15 mouse cellular contexts compared by ENCODE assay signal in the genomic region with DNA sequence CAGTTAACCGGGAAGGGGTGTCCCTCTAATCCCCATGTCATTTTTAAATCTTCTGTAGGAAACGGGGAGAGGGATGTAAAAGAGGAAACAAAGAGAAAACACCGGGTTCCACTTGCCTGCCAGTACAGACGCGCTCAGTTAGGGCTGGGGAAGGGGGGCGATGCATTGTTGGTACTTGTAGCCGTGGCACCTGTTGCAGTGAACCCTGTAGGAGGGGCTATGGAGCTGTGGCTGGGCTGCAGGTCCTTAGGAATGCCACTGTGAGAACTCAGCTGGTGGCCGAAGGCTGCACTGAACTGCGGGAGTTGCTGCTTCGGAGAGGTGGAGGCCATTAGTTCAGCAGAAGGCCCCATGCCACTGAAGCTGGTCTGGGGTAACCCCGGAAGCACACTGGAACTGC.
"Had no signal": no experiment of that assay in that cellular context is flagged by ENCODE, and none has a peak within 500 bp of the region (broad histone marks: within the 10 kb centered on the region; RNA-seq: fewer than 3 reads in every experiment).

No protein-coding gene starts in this region.

- H3K4me1 ChIP-seq: limb, embryonic 10.5 days; neural tube, embryonic 12.5 days had no signal

- H3K9me3 ChIP-seq: limb, embryonic 10.5 days; liver, embryonic 12.5 days; megakaryocyte, embryonic 14.5 days; midbrain, embryonic 15.5 days; neural tube, embryonic 12.5 days; stomach, embryonic 15.5 days had no signal

- H3K27me3 ChIP-seq: liver, embryonic 12.5 days; megakaryocyte, embryonic 14.5 days; midbrain, embryonic 15.5 days; neural tube, embryonic 12.5 days; stomach, embryonic 15.5 days had no signal

- H3K9ac ChIP-seq: liver, embryonic 12.5 days; lung, embryonic 14.5 days; midbrain, embryonic 15.5 days; neural tube, embryonic 12.5 days; stomach, embryonic 15.5 days had no signal

- H3K4me3 ChIP-seq: layer of hippocampus, adult 2 months; limb, embryonic 10.5 days; liver, embryonic 12.5 days; midbrain, embryonic 15.5 days; neural tube, embryonic 12.5 days; stomach, embryonic 15.5 days had no signal

- H3K4me2 ChIP-seq: liver, embryonic 12.5 days; lung, embryonic 14.5 days; midbrain, embryonic 11.5 days; midbrain, embryonic 15.5 days; neural tube, embryonic 12.5 days; stomach, embryonic 15.5 days had no signal

- DNase-seq: kidney, postnatal 4 days; lung, embryonic 14.5 days; lung, postnatal 10 days; right cerebral cortex, postnatal 14 days; thymus, postnatal 4 days had no signal

- H3K27ac ChIP-seq: kidney, postnatal 0 days; layer of hippocampus, adult 2 months; limb, embryonic 10.5 days; macrophage; midbrain, embryonic 15.5 days; neural tube, embryonic 12.5 days; stomach, embryonic 15.5 days had no signal
